Comparison of ENCODE assay signal across 27 mouse cellular contexts in genomic region chr5:74834401-74834800, GRCm38 (mm10).
"Had no signal": no experiment of that assay in that cellular context is flagged by ENCODE, and none has a peak within 500 bp of the region (broad histone marks: within the 10 kb centered on the region; RNA-seq: fewer than 3 reads in every experiment).

No protein-coding gene starts in this region.

- H3K4me3 ChIP-seq: gastrocnemius, adult 2 months; heart, embryonic 10.5 days; heart, embryonic 12.5 days; hindbrain, embryonic 10.5 days; hindbrain, embryonic 12.5 days; intestine, embryonic 15.5 days; layer of hippocampus, adult 2 months; left cerebral cortex, adult 2 months; limb, embryonic 10.5 days; limb, embryonic 12.5 days; liver, embryonic 13.5 days; liver, embryonic 15.5 days had no signal

- H3K4me2 ChIP-seq: heart, embryonic 12.5 days; hindbrain, embryonic 12.5 days; hindbrain, embryonic 14.5 days; intestine, embryonic 15.5 days; limb, embryonic 12.5 days; liver, embryonic 11.5 days; liver, embryonic 13.5 days; liver, embryonic 15.5 days had no signal

- H3K27ac ChIP-seq: gastrocnemius, adult 2 months; heart, embryonic 10.5 days; hindbrain, embryonic 10.5 days; hindbrain, embryonic 12.5 days; hindbrain, embryonic 14.5 days; intestine, embryonic 15.5 days; layer of hippocampus, adult 2 months; left cerebral cortex, adult 2 months; limb, embryonic 10.5 days; limb, embryonic 12.5 days; liver, embryonic 13.5 days; liver, embryonic 15.5 days had no signal

- ATAC-seq: hindbrain, embryonic 16.5 days; inflammation-experienced regulatory T-cells, adult 6 months; intestine, embryonic 15.5 days; intestine, postnatal 0 days had no signal

- H3K27me3 ChIP-seq: heart, embryonic 12.5 days; hindbrain, embryonic 12.5 days; intestine, embryonic 15.5 days; limb, embryonic 12.5 days; liver, embryonic 13.5 days; liver, embryonic 15.5 days had no signal

- H3K4me1 ChIP-seq: hindbrain, embryonic 10.5 days; hindbrain, embryonic 12.5 days; intestine, embryonic 15.5 days; liver, embryonic 13.5 days; liver, embryonic 15.5 days had no signal

- H3K9ac ChIP-seq: heart, embryonic 12.5 days; hindbrain, embryonic 12.5 days; hindbrain, embryonic 14.5 days; intestine, embryonic 15.5 days; limb, embryonic 12.5 days; liver, embryonic 13.5 days; liver, embryonic 15.5 days had no signal

- DNase-seq: gastrocnemius, adult 2 months; gastrocnemius, postnatal 10 days; gastrocnemius, postnatal 25 days; heart, adult 18-20 months; heart, postnatal 10 days; heart, postnatal 4 days; kidney, adult 18-20 months; kidney, postnatal 10 days; kidney, postnatal 25 days; kidney, postnatal 4 days; liver; liver, embryonic 13.5 days had no signal

- H3K9me3 ChIP-seq: heart, embryonic 10.5 days; intestine, embryonic 15.5 days; limb, embryonic 10.5 days; limb, embryonic 12.5 days; liver, embryonic 13.5 days; liver, embryonic 15.5 days had no signal

- H3K36me3 ChIP-seq: heart, embryonic 10.5 days; heart, embryonic 12.5 days; hindbrain, embryonic 10.5 days; hindbrain, embryonic 12.5 days; intestine, embryonic 15.5 days; limb, embryonic 10.5 days; limb, embryonic 12.5 days; liver, embryonic 13.5 days; liver, embryonic 15.5 days had no signal
